Comparison of ENCODE assay signal across 10 mouse cellular contexts in genomic region chr16:16225828-16226227, GRCm38 (mm10). TPM values are rescaled to one million over a fixed set of nuclear protein-coding genes. Genes with fewer than 3 reads are reported as not detected.
DNase-seq lines count a peak whose midpoint lies in the region; ATAC-seq lines count a peak whose summit lies in the region.
"Had no signal": no experiment of that assay in that cellular context is flagged by ENCODE, and none has a peak within 500 bp of the region (broad histone marks: within the 10 kb centered on the region; RNA-seq: fewer than 3 reads in every experiment).

No protein-coding gene starts in this region.

- no peak overlapping the region for H3K4me3 ChIP-seq in neural tube, embryonic 14.5 days (ENCODE audit: low read depth, low read length)
- H3K4me3 ChIP-seq: limb, embryonic 13.5 days had no signal

- no peaks in the 10 kb centered on the region for H3K9me3 ChIP-seq in neural tube, embryonic 14.5 days (ENCODE audit: control insufficient read depth, low read length)
- H3K9me3 ChIP-seq: limb, embryonic 13.5 days had no signal

- no peaks in the 10 kb centered on the region for H3K4me1 ChIP-seq in neural tube, embryonic 14.5 days (ENCODE audit: control insufficient read depth, insufficient read depth, low read length)

- peak; percentile 31; the same call in 1 of the 2 replicates for ATAC-seq in neural tube, embryonic 14.5 days (ENCODE audit: low read depth)
- ATAC-seq: inflammation-experienced regulatory T-cells, adult 6 months had no signal

- no peaks in the 10 kb centered on the region for H3K27me3 ChIP-seq in neural tube, embryonic 14.5 days (ENCODE audit: control insufficient read depth, insufficient read depth, low read length)
- H3K27me3 ChIP-seq: limb, embryonic 13.5 days had no signal

- H3K4me2 ChIP-seq in neural tube, embryonic 14.5 days (ENCODE audit: low read depth, low read length), result no peak overlapping the region
- H3K4me2 ChIP-seq: limb, embryonic 13.5 days had no signal

- H3K27ac ChIP-seq in neural tube, embryonic 14.5 days (ENCODE audit: low read depth, low read length), result no peak overlapping the region
- H3K27ac ChIP-seq: limb, embryonic 13.5 days had no signal

- H3K36me3 ChIP-seq in neural tube, embryonic 14.5 days (ENCODE audit: control insufficient read depth, insufficient read depth, low read length), result no peaks in the 10 kb centered on the region
- H3K36me3 ChIP-seq: limb, embryonic 13.5 days had no signal

- peak; percentile 6 to 21 for DNase-seq in frontal cortex, postnatal 36 days (ENCODE audit: low spot score in 2 of 2)
- DNase-seq in frontal cortex, adult 2 months (ENCODE audit: extremely low spot score in 1 of 2, low spot score in 1 of 2), result no peak
- no peak for DNase-seq in neural tube, embryonic 10.5 days (ENCODE audit: extremely low spot score, low spot score)
- DNase-seq in heart, postnatal 4 days, result peak; percentile 21
- DNase-seq in right cerebral cortex, postnatal 36 days (ENCODE audit: low spot score in 2 of 2), result peak; percentile 5 to 31
- DNase-seq in ovary, postnatal 10 days (ENCODE audit: low spot score), result no peak
- no peak for DNase-seq in lung, postnatal 25 days (ENCODE audit: low spot score)

- no peak overlapping the region for H3K9ac ChIP-seq in neural tube, embryonic 14.5 days (replicated peaks; ENCODE audit: low read depth, low read length)
- H3K9ac ChIP-seq: limb, embryonic 13.5 days had no signal

- 86% methylated on average over 22 of the region's 22 CpGs for WGBS in neural tube, embryonic 14.5 days

RNA-seq across cellular contexts. Expression of gene Pkp2, which starts 12.7 kb away (rescaled TPM):
- 1.8 and 2.8 TPM in 2 replicates for polyA plus RNA-seq in frontal cortex, adult 2 months (2012; rRNA removed)
- 2.0 and 2.2 TPM in 2 replicates for polyA plus RNA-seq in neural tube, embryonic 14.5 days (2014; fragmentation: Nextera tagmentation; extraction: Ambion mirVana)
- total RNA-seq in heart, postnatal 4 days (2021), result 100 to 1,000 TPM; 160 to 171 TPM
- polyA plus RNA-seq: inflammation-experienced regulatory T-cells, adult 6 months had no signal

Comparison
In these comparisons a context has a peak if more than half of its experiments do, and no peak if none do; other contexts are left out.
1. DNase-seq: peak in frontal cortex, postnatal 36 days (2 of 2), heart, postnatal 4 days (single experiment) and right cerebral cortex, postnatal 36 days (2 of 2); none in frontal cortex, adult 2 months (0 of 2), neural tube, embryonic 10.5 days (single experiment), ovary, postnatal 10 days (single experiment) and lung, postnatal 25 days (single experiment).